Mouse (Mus musculus): Measurements from ENCODE around the gene Timp4. TPM values are rescaled to one million over a fixed set of nuclear protein-coding genes. Genes with fewer than 3 reads are reported as not detected.
A peak's percentile ranks its signal among the peaks of the same experiment; 100 is the strongest.

The Timp4 gene
- polyA plus RNA-seq, 1 experiment from 2014 or later = 0.17 TPM

DNA sequence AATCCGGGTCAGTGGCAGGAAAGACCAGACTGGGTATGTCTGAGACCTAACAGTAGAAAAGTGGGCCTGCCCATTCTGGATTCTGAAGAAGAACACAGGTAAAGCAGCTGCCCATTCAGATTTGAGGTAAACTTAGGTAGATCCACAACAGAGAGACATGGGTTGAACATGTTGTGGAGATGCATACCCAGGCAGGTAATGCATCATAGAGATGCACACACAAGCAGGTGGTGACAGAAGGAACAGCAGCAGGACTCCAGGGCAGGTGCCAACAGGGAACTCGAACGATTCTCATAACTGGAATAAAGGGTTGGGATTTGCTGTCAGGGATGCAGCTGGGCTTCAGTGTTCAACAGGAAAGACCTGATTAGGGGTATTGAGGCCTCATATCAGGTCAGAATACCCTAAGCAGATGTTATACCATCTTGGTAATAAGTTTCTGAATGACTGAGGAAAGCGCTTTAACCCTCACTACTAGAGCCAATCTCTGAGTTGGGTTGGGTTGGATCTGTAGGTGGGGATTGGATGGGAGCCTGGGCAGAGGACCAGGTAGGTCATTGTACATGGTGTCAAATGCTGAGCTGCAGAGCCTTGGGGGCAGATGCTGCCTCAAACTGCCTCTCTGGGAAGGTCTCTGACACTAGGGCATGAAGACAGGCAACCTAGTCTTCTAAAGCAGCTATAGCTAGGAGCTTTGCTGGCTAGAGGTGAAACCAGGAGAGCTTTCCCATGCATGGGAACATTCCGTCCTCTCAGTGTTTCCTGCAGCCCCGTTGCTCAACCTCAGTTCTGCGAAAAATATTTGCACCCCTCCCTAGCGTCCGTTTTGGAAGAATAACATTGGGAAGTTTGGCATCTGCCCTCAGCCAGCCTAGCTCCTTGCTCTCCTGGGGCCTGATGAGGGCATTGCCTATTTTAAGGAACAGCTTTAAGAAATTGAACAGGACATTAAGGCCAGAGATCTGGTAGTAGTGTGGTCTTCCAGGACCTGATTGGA, 13.7 kb downstream of the Timp4 start:
- Histone ChIP-seq H3K27me3 (replicated peaks; ENCODE audit: control insufficient read depth, insufficient read depth, low read length) (no peaks in the 10 kb centered on the region), H3K9me3 (ENCODE audit: control insufficient read depth) (no peaks in the 10 kb centered on the region), H3K4me2 (replicated peaks; ENCODE audit: low read depth) (no peak overlapping the region), H3K9ac (ENCODE audit: low read depth, low read length) (no peak overlapping the region), H3K36me3 (ENCODE audit: control insufficient read depth, insufficient read depth) (no peaks in the 10 kb centered on the region), H3K4me1 (replicated peaks; ENCODE audit: control insufficient read depth, insufficient read depth, low read length) (no peaks in the 10 kb centered on the region), H3K4me3 (ENCODE audit: low read depth, low read length) (no peak overlapping the region), H3K27ac (ENCODE audit: low read depth, low read length) (no peak overlapping the region)
- TF ChIP-seq CTCF (IDR thresholded peaks at IDR 0.05; ENCODE audit: low read depth) = no peak
- 84% methylated on average over 9 of the region's 9 CpGs for WGBS
- no peak for ATAC-seq

DNA sequence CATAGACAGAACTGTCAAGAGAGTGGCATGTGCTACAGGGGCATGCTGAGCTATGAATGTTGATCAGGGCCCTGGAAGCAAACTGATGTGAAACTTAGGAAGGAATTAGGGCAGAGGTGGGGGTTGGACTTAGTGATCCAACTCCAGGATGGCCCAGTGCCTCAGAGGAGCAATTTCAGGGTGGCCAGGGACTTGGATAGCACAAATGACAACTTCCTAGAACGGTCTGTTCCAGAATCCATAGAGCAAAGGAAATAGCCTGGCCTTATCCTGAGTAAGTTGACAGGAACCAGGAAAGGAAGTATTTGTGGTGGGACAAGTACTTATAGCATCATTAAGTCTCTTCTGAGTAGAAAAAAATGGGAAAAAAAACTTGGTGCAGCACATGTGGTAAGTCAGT, 19.4 kb downstream of the Timp4 start:
- Histone ChIP-seq H3K27ac (ENCODE audit: low read depth, low read length) (no peak overlapping the region), H3K4me2 (replicated peaks; ENCODE audit: low read depth) (no peak overlapping the region), H3K4me1 (replicated peaks; ENCODE audit: control insufficient read depth, insufficient read depth, low read length) (no peaks in the 10 kb centered on the region), H3K36me3 (ENCODE audit: control insufficient read depth, insufficient read depth) (no peaks in the 10 kb centered on the region), H3K27me3 (replicated peaks; ENCODE audit: control insufficient read depth, insufficient read depth, low read length) (no peaks in the 10 kb centered on the region), H3K9me3 (ENCODE audit: control insufficient read depth) (no peaks in the 10 kb centered on the region), H3K9ac (ENCODE audit: low read depth, low read length) (no peak overlapping the region), H3K4me3 (ENCODE audit: low read depth, low read length) (no peak overlapping the region)
- WGBS = 80% methylated on average over 1 of the region's 1 CpGs
- ATAC-seq = no peak
- no peak for TF ChIP-seq CTCF (IDR thresholded peaks at IDR 0.05; ENCODE audit: low read depth)

DNA sequence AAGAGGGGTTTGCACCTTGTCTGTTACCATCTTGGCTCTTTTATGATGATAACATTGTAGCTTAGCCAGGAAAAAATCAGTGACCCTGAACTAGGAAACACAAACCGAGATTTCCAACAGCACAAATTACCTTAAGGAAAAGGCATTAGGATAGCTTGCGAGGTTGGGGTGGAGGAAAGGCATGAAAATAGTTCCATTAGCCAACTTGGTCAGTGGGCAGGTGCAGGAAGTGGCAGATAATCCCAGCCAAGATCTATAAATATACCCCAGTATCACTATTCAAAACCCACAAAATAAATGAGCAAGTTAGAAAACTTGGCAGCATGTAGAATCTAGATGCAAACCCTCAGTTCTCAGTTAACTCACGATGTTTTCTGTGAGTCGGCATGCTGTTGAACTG, 20.2 kb downstream of the Timp4 start:
- no peak for ATAC-seq
- Histone ChIP-seq H3K4me1 (replicated peaks; ENCODE audit: control insufficient read depth, insufficient read depth, low read length) (no peaks in the 10 kb centered on the region), H3K9ac (ENCODE audit: low read depth, low read length) (no peak overlapping the region), H3K27me3 (replicated peaks; ENCODE audit: control insufficient read depth, insufficient read depth, low read length) (no peaks in the 10 kb centered on the region), H3K4me3 (ENCODE audit: low read depth, low read length) (no peak overlapping the region), H3K36me3 (ENCODE audit: control insufficient read depth, insufficient read depth) (no peaks in the 10 kb centered on the region), H3K27ac (ENCODE audit: low read depth, low read length) (no peak overlapping the region), H3K9me3 (ENCODE audit: control insufficient read depth) (no peaks in the 10 kb centered on the region), H3K4me2 (replicated peaks; ENCODE audit: low read depth) (no peak overlapping the region)
- 61% methylated on average over 4 of the region's 4 CpGs for WGBS
- no peak for TF ChIP-seq CTCF (IDR thresholded peaks at IDR 0.05; ENCODE audit: low read depth)

DNA sequence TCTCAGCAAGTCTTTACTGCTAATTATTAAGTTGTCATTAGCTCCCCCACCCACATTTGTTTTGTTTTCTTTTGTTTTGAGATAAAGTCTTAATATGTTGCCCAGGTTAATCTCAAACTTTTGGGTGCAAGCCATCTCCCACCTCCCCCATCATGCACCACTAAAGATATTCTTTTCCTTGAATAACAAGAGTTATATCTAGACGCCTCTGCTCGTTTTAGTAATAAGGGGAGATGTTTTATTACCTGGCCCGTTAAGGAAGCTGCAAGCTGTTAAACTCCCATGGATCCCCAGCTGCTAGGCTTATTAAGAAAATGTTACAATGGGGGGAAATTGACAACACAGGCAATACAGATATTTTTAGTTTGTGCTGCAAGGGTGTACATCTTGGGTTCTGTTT, 21.4 kb downstream of the Timp4 start:
- H3K4me1 ChIP-seq (replicated peaks; ENCODE audit: control insufficient read depth, insufficient read depth, low read length) = no peaks in the 10 kb centered on the region
- H3K4me3 ChIP-seq (ENCODE audit: low read depth, low read length) = no peak overlapping the region
- ATAC-seq = no peak
- H3K27me3 ChIP-seq (replicated peaks; ENCODE audit: control insufficient read depth, insufficient read depth, low read length) = no peaks in the 10 kb centered on the region
- H3K9me3 ChIP-seq (ENCODE audit: control insufficient read depth) = no peaks in the 10 kb centered on the region
- no peak for TF ChIP-seq CTCF (IDR thresholded peaks at IDR 0.05; ENCODE audit: low read depth)
- no peak overlapping the region for H3K4me2 ChIP-seq (replicated peaks; ENCODE audit: low read depth)
- WGBS = 48% methylated on average over 3 of the region's 3 CpGs
- H3K9ac ChIP-seq (ENCODE audit: low read depth, low read length) = no peak overlapping the region
- H3K27ac ChIP-seq (ENCODE audit: low read depth, low read length) = no peak overlapping the region
- H3K36me3 ChIP-seq (ENCODE audit: control insufficient read depth, insufficient read depth) = no peaks in the 10 kb centered on the region

DNA sequence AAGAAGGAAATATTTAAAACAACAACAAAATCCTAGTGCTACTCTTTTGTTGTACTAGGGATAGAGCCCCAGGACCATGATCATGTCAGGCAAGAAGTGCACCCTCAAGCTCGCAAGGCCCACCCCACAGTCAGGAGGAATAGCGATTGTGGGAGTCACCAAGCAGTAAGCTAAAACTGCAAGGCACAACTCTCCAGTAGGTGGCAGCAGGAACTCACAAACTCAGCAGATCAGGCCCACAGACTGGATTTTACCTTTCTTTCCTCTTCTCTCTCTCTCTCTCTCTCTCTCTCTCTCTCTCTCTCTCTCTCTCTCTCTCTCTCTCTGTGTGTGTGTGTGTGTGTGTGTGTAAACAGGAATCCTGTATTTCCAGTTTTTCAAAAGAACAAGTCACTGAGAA, 24.5 kb downstream of the Timp4 start:
- H3K36me3 ChIP-seq (ENCODE audit: control insufficient read depth, insufficient read depth) = no peaks in the 10 kb centered on the region
- H3K27me3 ChIP-seq (replicated peaks; ENCODE audit: control insufficient read depth, insufficient read depth, low read length) = no peaks in the 10 kb centered on the region
- no peak overlapping the region for H3K9ac ChIP-seq (ENCODE audit: low read depth, low read length)
- H3K27ac ChIP-seq (ENCODE audit: low read depth, low read length) = no peak overlapping the region
- TF ChIP-seq CTCF (IDR thresholded peaks at IDR 0.05; ENCODE audit: low read depth) = peak; percentile 93
- no peaks in the 10 kb centered on the region for H3K4me1 ChIP-seq (replicated peaks; ENCODE audit: control insufficient read depth, insufficient read depth, low read length)
- no peak overlapping the region for H3K4me3 ChIP-seq (ENCODE audit: low read depth, low read length)
- WGBS = 3% methylated on average over 2 of the region's 2 CpGs
- no peak for ATAC-seq
- H3K9me3 ChIP-seq (ENCODE audit: control insufficient read depth) = no peaks in the 10 kb centered on the region
- no peak overlapping the region for H3K4me2 ChIP-seq (replicated peaks; ENCODE audit: low read depth)

DNA sequence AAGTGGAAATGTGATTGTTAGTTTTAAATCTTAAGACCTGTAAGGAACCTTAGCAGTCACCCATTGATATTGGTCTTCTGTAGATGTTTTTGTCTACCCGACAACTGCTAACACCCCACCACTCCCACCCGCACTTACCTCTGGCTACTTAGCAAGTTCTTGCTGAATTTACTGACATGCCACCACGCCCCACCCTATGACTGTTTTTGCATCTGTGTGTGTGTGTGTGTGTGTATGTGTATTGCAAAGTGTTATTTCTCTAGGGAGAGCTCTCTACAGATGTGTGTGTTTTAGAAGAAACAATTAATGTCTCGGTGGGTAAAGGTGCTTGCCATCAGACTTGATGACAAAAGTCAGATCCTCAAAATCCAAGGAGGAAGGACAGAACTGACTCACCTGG, 25.0 kb downstream of the Timp4 start, which contains the start of gene Gm17482:
Gm17482 (plus strand) TSS at position 301 of the 400 bp plus-strand sequence.
- H3K4me1 ChIP-seq (replicated peaks; ENCODE audit: control insufficient read depth, insufficient read depth, low read length) = no peaks in the 10 kb centered on the region
- no peaks in the 10 kb centered on the region for H3K36me3 ChIP-seq (ENCODE audit: control insufficient read depth, insufficient read depth)
- H3K4me3 ChIP-seq (ENCODE audit: low read depth, low read length) = no peak within 1 kb of the TSS
- WGBS = 76% methylated on average over 4 of the region's 4 CpGs
- no peaks in the 10 kb centered on the region for H3K27me3 ChIP-seq (replicated peaks; ENCODE audit: control insufficient read depth, insufficient read depth, low read length)
- H3K9me3 ChIP-seq (ENCODE audit: control insufficient read depth) = no peaks in the 10 kb centered on the region
- no peak within 1 kb of the TSS for H3K27ac ChIP-seq (ENCODE audit: low read depth, low read length)
- no peak for TF ChIP-seq CTCF (IDR thresholded peaks at IDR 0.05; ENCODE audit: low read depth)
- H3K9ac ChIP-seq (ENCODE audit: low read depth, low read length) = no peak within 1 kb of the TSS
- H3K4me2 ChIP-seq (replicated peaks; ENCODE audit: low read depth) = no peak within 1 kb of the TSS
- ATAC-seq = no peak
